Mouse (Mus musculus) liver, embryonic 16.5 days (tissue): ENCODE measurements at regions not wholly inside any gene's neighbourhood (a gene's known extent, or its start where the extent isn't known, plus 50 kb on each side); places are given as distances from the start of the nearest gene placed in this dataset.

Experiments used
- ATAC-seq: fragments of 200-750 bp; cut with Nextera tagmentation; 2 replicates; pipeline ENCODE4 v1.8.0; 2017; ENCODE audit warnings: low read depth, mild to moderate bottlenecking, moderate number of reproducible peaks, moderate library complexity
- H3K27ac ChIP-seq: fragments of 300-500 bp; sonication (generic); 2 replicates; pipeline ENCODE4 v1.5.1; 2014; ENCODE audit warnings: mild to moderate bottlenecking, low read length
- H3K27me3 ChIP-seq: fragments of 300-500 bp; sonication (generic); 2 replicates; pipeline ENCODE4 v1.6.1; 2014; ENCODE audit warnings: low read depth, low read length, mixed read lengths; ENCODE audit not compliant: control insufficient read depth, insufficient read depth
- H3K36me3 ChIP-seq: fragments of 300-500 bp; sonication (generic); 2 replicates; pipeline ENCODE4 v1.6.1; 2014; ENCODE audit warnings: mild to moderate bottlenecking; ENCODE audit not compliant: control insufficient read depth, insufficient read depth
- H3K4me1 ChIP-seq: fragments of 300-500 bp; sonication (generic); 2 replicates; pipeline ENCODE4 v1.6.1; 2014; ENCODE audit warnings: low read depth, low read length, mixed read lengths; ENCODE audit not compliant: control insufficient read depth
- H3K4me2 ChIP-seq: fragments of 300-500 bp; sonication (generic); 2 replicates; pipeline ENCODE4 v1.6.1; 2014; ENCODE audit warnings: low read depth, low read length, mixed read lengths
- H3K4me3 ChIP-seq: fragments of 300-500 bp; sonication (generic); 2 replicates; pipeline ENCODE4 v1.5.1; 2014; ENCODE audit warnings: low read depth, mild to moderate bottlenecking, low read length
- H3K9ac ChIP-seq: fragments of 300-500 bp; sonication (generic); 2 replicates; pipeline ENCODE4 v1.6.1; 2014; ENCODE audit warnings: low read depth, low read length
- H3K9me3 ChIP-seq: fragments of 300-500 bp; sonication (generic); replicated peaks from 2 replicates; pipeline ENCODE4 v1.6.1; 2016; ENCODE audit warnings: low read length; ENCODE audit not compliant: control insufficient read depth
- WGBS: fragments of 180-500 bp; shearing (Covaris S2); extraction: QIAGEN DNeasy Blood & Tissue Kit; methylation state at CpG from one replicate; pipeline ENCODE4 v1.1.7; 2014; ENCODE audit not compliant: insufficient replicate concordance; 5-methylcytosine and 5-hydroxymethylcytosine counted together

- 63% methylated on average over 1 of the region's 1 CpGs for WGBS
Observed at GRCm38 (mm10) chr2:64706646-64707177, 318.1 kb downstream of the Grb14 start.

GRCm38 (mm10) chr2:64695974-64696373, 328.8 kb downstream of the Grb14 start:
- Histone ChIP-seq H3K36me3 (no peaks in the 10 kb centered on the region), H3K4me3 (no peak overlapping the region), H3K27me3 (no peaks in the 10 kb centered on the region), H3K27ac (no peak overlapping the region), H3K9me3 (no peaks in the 10 kb centered on the region), H3K9ac (no peak overlapping the region), H3K4me1 (no peaks in the 10 kb centered on the region), H3K4me2 (no peak overlapping the region)
- WGBS: 46% methylated on average over 1 of the region's 1 CpGs
- no peak for ATAC-seq

More at GRCm38 (mm10) chr2:64706646-64707177, 318.1 kb downstream of the Grb14 start:
- Histone ChIP-seq H3K27ac (no peak overlapping the region), H3K9ac (no peak overlapping the region), H3K4me1 (no peaks in the 10 kb centered on the region), H3K4me3 (no peak overlapping the region), H3K27me3 (no peaks in the 10 kb centered on the region), H3K4me2 (no peak overlapping the region), H3K9me3 (no peaks in the 10 kb centered on the region), H3K36me3 (no peaks in the 10 kb centered on the region)
- no peak for ATAC-seq

GRCm38 (mm10) chr2:64691444-64691843, 333.3 kb downstream of the Grb14 start:
- H3K4me2 ChIP-seq: no peak overlapping the region
- no peaks in the 10 kb centered on the region for H3K9me3 ChIP-seq
- H3K4me3 ChIP-seq: no peak overlapping the region
- H3K36me3 ChIP-seq: no peaks in the 10 kb centered on the region
- ATAC-seq: no peak
- H3K27me3 ChIP-seq: no peaks in the 10 kb centered on the region
- H3K4me1 ChIP-seq: no peaks in the 10 kb centered on the region
- WGBS: 73% methylated on average over 1 of the region's 1 CpGs
- no peak overlapping the region for H3K9ac ChIP-seq
- H3K27ac ChIP-seq: no peak overlapping the region

DNA sequence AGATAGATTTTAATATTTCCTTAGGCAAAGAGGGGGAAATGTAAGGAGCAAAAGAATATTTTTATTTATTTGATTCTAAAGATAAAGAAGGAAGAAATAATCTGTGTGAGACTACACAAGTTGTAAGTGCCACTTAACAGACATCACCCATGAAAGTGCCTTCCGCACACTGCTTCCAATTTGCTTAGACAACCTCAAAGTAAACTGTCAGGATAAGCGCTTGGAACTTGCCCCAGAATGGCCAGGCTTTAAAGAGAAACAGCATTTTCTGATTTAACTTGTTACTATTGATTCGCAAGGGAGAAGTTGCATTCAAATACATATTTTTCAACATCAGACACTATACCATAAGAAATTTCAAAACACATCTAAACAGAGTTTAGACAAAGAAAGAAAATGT, 333.8 kb downstream of the Grb14 start:
- no peak overlapping the region for H3K4me2 ChIP-seq
- no peak overlapping the region for H3K9ac ChIP-seq
- H3K4me1 ChIP-seq: no peaks in the 10 kb centered on the region
- no peak for ATAC-seq
- H3K9me3 ChIP-seq: no peaks in the 10 kb centered on the region
- H3K4me3 ChIP-seq: no peak overlapping the region
- H3K27me3 ChIP-seq: no peaks in the 10 kb centered on the region
- no peaks in the 10 kb centered on the region for H3K36me3 ChIP-seq
- WGBS: 54% methylated on average over 3 of the region's 3 CpGs
- no peak overlapping the region for H3K27ac ChIP-seq

DNA sequence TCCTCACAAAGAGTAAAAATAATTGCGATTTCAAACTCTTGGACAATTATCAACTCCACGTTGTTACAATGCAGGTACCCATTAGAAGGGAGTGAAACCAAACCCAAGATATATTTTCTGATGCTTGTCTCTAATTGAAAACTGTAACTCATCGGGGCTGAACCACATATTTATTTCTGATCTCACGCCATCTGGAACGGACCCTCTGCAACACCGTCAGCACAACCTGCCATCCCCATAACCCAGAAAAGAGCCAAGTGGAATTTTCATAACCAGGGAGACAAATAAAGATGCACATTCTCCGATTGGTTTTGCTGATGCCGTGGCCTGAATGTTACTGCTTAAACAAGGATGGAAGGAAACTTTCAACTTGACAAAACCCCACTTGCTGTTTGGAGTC, 338.0 kb downstream of the Grb14 start:
- Histone ChIP-seq H3K4me1 (no peaks in the 10 kb centered on the region), H3K4me2 (no peak overlapping the region), H3K27ac (no peak overlapping the region), H3K9me3 (no peaks in the 10 kb centered on the region), H3K4me3 (no peak overlapping the region), H3K27me3 (no peaks in the 10 kb centered on the region), H3K9ac (no peak overlapping the region), H3K36me3 (no peaks in the 10 kb centered on the region)
- 69% methylated on average over 8 of the region's 8 CpGs for WGBS
- ATAC-seq: no peak

- Histone ChIP-seq H3K4me2 (no peak overlapping the region), H3K4me3 (no peak overlapping the region), H3K27me3 (no peaks in the 10 kb centered on the region), H3K4me1 (no peaks in the 10 kb centered on the region), H3K9ac (no peak overlapping the region), H3K27ac (no peak overlapping the region), H3K36me3 (no peaks in the 10 kb centered on the region), H3K9me3 (no peaks in the 10 kb centered on the region)
- 49% methylated on average over 1 of the region's 1 CpGs for WGBS
- no peak for ATAC-seq
Observed at GRCm38 (mm10) chr2:64649614-64650013, 375.2 kb downstream of the Grb14 start.

DNA sequence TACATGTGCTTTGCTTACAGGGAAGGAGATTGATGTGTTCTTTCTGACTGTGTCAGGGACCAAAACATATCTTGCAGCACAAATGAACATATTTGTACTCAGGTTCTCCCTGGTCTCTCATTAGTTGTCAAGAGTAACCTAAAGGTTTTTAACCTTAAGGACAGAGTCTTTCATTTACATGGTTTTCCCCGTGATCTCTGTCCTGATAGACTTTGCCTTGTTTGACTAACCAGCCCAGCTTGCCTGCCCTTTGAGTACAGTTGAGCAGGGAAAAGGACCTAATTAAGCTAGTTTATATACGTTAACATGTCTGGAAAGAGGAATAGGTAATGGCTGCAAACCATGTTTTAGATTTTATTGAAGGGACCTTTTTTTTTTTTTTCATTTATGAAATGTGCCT, 407.9 kb downstream of the Grb14 start:
- Histone ChIP-seq H3K36me3 (no peaks in the 10 kb centered on the region), H3K9me3 (no peaks in the 10 kb centered on the region)
- ATAC-seq: peak; percentile 58

DNA sequence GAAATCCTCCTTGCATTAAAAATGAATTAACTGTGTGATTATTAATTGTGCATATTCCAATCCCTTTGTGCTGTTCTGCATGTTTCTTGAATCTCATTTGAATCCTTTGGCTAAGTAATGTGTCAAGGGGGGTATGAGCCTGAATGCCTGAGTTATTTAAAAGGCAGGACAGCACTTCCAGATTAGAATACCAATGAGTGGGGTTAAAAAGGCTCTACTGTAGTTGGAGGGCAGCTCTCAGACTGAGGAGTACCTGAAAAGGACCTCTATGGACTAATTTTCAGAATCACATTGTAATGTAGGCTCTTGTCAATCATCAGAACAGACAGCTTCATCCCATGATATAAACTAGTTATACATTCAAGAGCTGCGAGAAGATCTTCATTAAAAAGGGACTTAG, 417.9 kb downstream of the Grb14 start:
- H3K36me3 ChIP-seq: no peaks in the 10 kb centered on the region
- WGBS: 51% methylated on average over 1 of the region's 1 CpGs
- H3K4me3 ChIP-seq: no peak overlapping the region
- no peak overlapping the region for H3K9ac ChIP-seq
- H3K27ac ChIP-seq: no peak overlapping the region
- no peak overlapping the region for H3K4me2 ChIP-seq
- H3K27me3 ChIP-seq: no peaks in the 10 kb centered on the region
- ATAC-seq: no peak
- no peaks in the 10 kb centered on the region for H3K4me1 ChIP-seq
- no peaks in the 10 kb centered on the region for H3K9me3 ChIP-seq

More for the DNA sequence above, 407.9 kb downstream of the Grb14 start:
- no peaks in the 10 kb centered on the region for H3K27me3 ChIP-seq
- no peak overlapping the region for H3K4me2 ChIP-seq
- no peaks in the 10 kb centered on the region for H3K4me1 ChIP-seq
- no peak overlapping the region for H3K27ac ChIP-seq
- no peak overlapping the region for H3K9ac ChIP-seq
- no peak overlapping the region for H3K4me3 ChIP-seq
- 46% methylated on average over 2 of the region's 2 CpGs for WGBS

- Histone ChIP-seq H3K4me3 (no peak overlapping the region), H3K9ac (no peak overlapping the region), H3K9me3 (no peaks in the 10 kb centered on the region), H3K36me3 (no peaks in the 10 kb centered on the region), H3K4me2 (no peak overlapping the region), H3K27me3 (no peaks in the 10 kb centered on the region), H3K4me1 (no peaks in the 10 kb centered on the region), H3K27ac (no peak overlapping the region)
- WGBS: 29% methylated on average over 3 of the region's 3 CpGs
- no peak for ATAC-seq
Observed at GRCm38 (mm10) chr2:64582258-64582657, 442.5 kb downstream of the Grb14 start.
